Mouse (Mus musculus) liver, adult 2 months (tissue): ENCODE data around the gene Rnft1.

Source experiments
- CTCF ChIP-seq: fragments of 200-500 bp; IDR thresholded peaks from 2 replicates; pipeline ENCODE4 v1.5.1; 2011; ENCODE audit warnings: low read depth, low read length, control low read depth
- POLR2A ChIP-seq: fragments of 200-500 bp; IDR thresholded peaks from 2 replicates; pipeline ENCODE4 v1.6.1; 2011; ENCODE audit warnings: low read length, control low read depth; ENCODE audit not compliant: insufficient read depth; ENCODE audit errors: extremely low read depth

DNA sequence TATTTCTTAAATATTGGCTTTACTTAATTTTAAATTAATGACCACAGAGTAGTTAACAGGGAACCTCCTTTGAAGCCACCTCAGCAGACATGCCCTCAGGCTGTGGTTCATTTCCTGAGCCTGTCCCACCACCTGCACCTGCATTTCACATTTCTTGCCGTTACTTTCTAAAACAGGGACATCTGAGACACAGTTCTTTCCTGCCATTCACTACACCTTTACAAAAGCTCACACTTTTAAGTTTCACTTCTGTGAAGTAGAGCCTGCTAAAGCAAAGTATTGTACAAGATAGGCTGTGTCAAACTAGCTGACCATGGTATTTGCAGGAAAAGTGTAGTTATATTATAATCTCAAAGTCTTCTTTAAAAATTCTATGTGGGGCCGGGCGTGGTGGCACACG lies 54.3 kb downstream of the Rnft1 start:
- no peak for TF ChIP-seq CTCF
- no peak for TF ChIP-seq POLR2A
